Comparison of ENCODE assay signal across 21 mouse cellular contexts in the genomic region with DNA sequence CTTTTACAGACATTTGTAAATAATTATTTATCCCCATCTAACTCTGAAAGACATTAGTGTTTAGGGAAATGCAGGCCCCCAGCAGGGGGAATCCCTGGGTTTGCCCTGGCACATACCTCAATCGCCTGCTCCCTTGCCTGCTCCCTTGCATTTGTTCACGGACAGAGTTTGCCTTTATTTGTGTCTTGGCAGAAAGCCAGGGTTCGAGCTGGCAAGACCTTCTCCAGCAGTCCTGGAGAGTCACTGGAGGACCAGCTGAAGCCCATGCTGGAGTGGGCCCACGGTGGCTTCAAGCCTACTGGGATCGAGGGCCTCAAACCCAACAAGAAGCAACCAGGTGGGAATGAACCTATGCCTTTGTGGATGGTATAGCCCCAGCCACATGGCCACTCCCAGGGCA. TPM values are rescaled to one million over a fixed set of nuclear protein-coding genes. Genes with fewer than 3 reads are reported as not detected.
A peak's percentile ranks its signal among the peaks of the same experiment; 100 is the strongest.
DNase-seq lines count a peak whose midpoint lies in the region; ATAC-seq and TF ChIP-seq lines count a peak whose summit lies in the region.
"Had no signal": no experiment of that assay in that cellular context is flagged by ENCODE, and none has a peak within 500 bp of the region (broad histone marks: within the 10 kb centered on the region; RNA-seq: fewer than 3 reads in every experiment).

No protein-coding gene starts in this region.

- no peak overlapping the region for H3K9ac ChIP-seq in heart, embryonic 13.5 days
- no peak overlapping the region for H3K9ac ChIP-seq in liver, postnatal 0 days (replicated peaks)
- no peak overlapping the region for H3K9ac ChIP-seq in liver, embryonic 12.5 days
- H3K9ac ChIP-seq: limb, embryonic 15.5 days; midbrain, embryonic 12.5 days had no signal

- no peak for TF ChIP-seq EP300 in liver, postnatal 0 days (IDR thresholded peaks at IDR 0.05; ENCODE audit: low read depth)

- no peaks in the 10 kb centered on the region for H3K27me3 ChIP-seq in heart, embryonic 13.5 days (replicated peaks)
- H3K27me3 ChIP-seq in liver, postnatal 0 days (ENCODE audit: insufficient read depth, low read length): no peaks in the 10 kb centered on the region
- H3K27me3 ChIP-seq in liver, embryonic 12.5 days (replicated peaks): no peaks in the 10 kb centered on the region
- H3K27me3 ChIP-seq: forebrain, embryonic 13.5 days; limb, embryonic 15.5 days; midbrain, embryonic 12.5 days had no signal

- H3K27ac ChIP-seq in heart, embryonic 13.5 days (replicated peaks): no peak overlapping the region
- no peak overlapping the region for H3K27ac ChIP-seq in liver, postnatal 0 days (ENCODE audit: low read depth)
- H3K27ac ChIP-seq in liver, embryonic 12.5 days: no peak overlapping the region
- H3K27ac ChIP-seq: forebrain, embryonic 13.5 days; heart, embryonic 10.5 days; limb, embryonic 15.5 days; midbrain, embryonic 12.5 days had no signal

- 46% methylated on average over 5 of the region's 5 CpGs for WGBS in heart, embryonic 13.5 days
- WGBS in liver, postnatal 0 days (ENCODE audit: insufficient replicate concordance): 64% methylated on average over 5 of the region's 5 CpGs
- 78% methylated on average over 5 of the region's 5 CpGs for WGBS in liver, embryonic 12.5 days (ENCODE audit: insufficient replicate concordance)

- peaks cover 21% of the 10 kb centered on the region for H3K36me3 ChIP-seq in heart, embryonic 13.5 days
- peaks cover 5% of the 10 kb centered on the region for H3K36me3 ChIP-seq in liver, postnatal 0 days (replicated peaks; ENCODE audit: insufficient read depth, low read length)
- peaks cover 54% of the 10 kb centered on the region for H3K36me3 ChIP-seq in liver, embryonic 12.5 days

- no peaks in the 10 kb centered on the region for H3K9me3 ChIP-seq in heart, embryonic 13.5 days
- H3K9me3 ChIP-seq in liver, postnatal 0 days (ENCODE audit: low read length): no peaks in the 10 kb centered on the region
- H3K9me3 ChIP-seq in liver, embryonic 12.5 days (replicated peaks): no peaks in the 10 kb centered on the region
- H3K9me3 ChIP-seq: forebrain, embryonic 13.5 days; G1E; heart, embryonic 10.5 days; limb, embryonic 15.5 days; midbrain, embryonic 12.5 days had no signal

- peak; percentile 19; the same call in 1 of the 2 replicates for ATAC-seq in heart, embryonic 13.5 days (ENCODE audit: extremely low read depth, insufficient number of reproducible peaks, low FRiP score, low TSS enrichment)
- no peak for ATAC-seq in liver, postnatal 0 days
- ATAC-seq in liver, embryonic 12.5 days: no peak
- ATAC-seq: CD4-positive, CD25-positive, alpha-beta regulatory T cell, adult 4 months; forebrain, embryonic 13.5 days had no signal

- TF ChIP-seq CTCF in liver, postnatal 0 days (IDR thresholded peaks at IDR 0.05; ENCODE audit: low read depth): no peak

- no peaks in the 10 kb centered on the region for H3K4me1 ChIP-seq in heart, embryonic 13.5 days
- H3K4me1 ChIP-seq in liver, postnatal 0 days (ENCODE audit: insufficient read depth): 0 out of 2 replicates have a peak, but pooled peaks cover 2% of the 10 kb centered on the region
- H3K4me1 ChIP-seq in liver, embryonic 12.5 days: no peaks in the 10 kb centered on the region
- H3K4me1 ChIP-seq: heart, embryonic 10.5 days; limb, embryonic 15.5 days; midbrain, embryonic 12.5 days had no signal

- DNase-seq in adrenal gland, adult 2 months: peak; percentile 35
- DNase-seq in adrenal gland, postnatal 25 days: no peak
- no peak for DNase-seq in heart, adult 9 months (ENCODE audit: low spot score in 2 of 2)
- DNase-seq in liver, postnatal 0 days: peak; percentile 29
- peak; percentile 15 for DNase-seq in adipocyte (ENCODE audit: low spot score)
- DNase-seq in embryo, embryonic 10 days (ENCODE audit: low spot score): no peak
- DNase-seq: cerebellum, adult 11 months; gastrocnemius, postnatal 36 days; heart, postnatal 14 days; kidney, adult 2 months; kidney, postnatal 36 days; thymus, postnatal 36 days had no signal

- no peak overlapping the region for H3K4me2 ChIP-seq in heart, embryonic 13.5 days
- H3K4me2 ChIP-seq in liver, postnatal 0 days (ENCODE audit: low read depth, low read length): no peak overlapping the region
- H3K4me2 ChIP-seq in liver, embryonic 12.5 days: no peak overlapping the region
- H3K4me2 ChIP-seq: forebrain, embryonic 13.5 days; limb, embryonic 15.5 days; midbrain, embryonic 12.5 days had no signal

- no peak overlapping the region for H3K4me3 ChIP-seq in heart, embryonic 13.5 days
- no peak overlapping the region for H3K4me3 ChIP-seq in liver, postnatal 0 days (ENCODE audit: low read depth, low read length)
- H3K4me3 ChIP-seq in liver, embryonic 12.5 days: no peak overlapping the region
- H3K4me3 ChIP-seq: forebrain, embryonic 13.5 days; heart, embryonic 10.5 days; limb, embryonic 15.5 days; midbrain, embryonic 12.5 days had no signal

RNA-seq across cellular contexts. Expression of a gene that starts 20.9 kb away (rescaled TPM):
- 1 to 10 TPM; 1.4 to 1.9 TPM for total RNA-seq in adrenal gland, adult 2 months (2021)
- polyA plus RNA-seq in adrenal gland, adult 2 months (2012; rRNA removed): 1.2 and 1.7 TPM in 2 replicates
- total RNA-seq in adrenal gland, postnatal 25 days (2021): 4.2 and 4.4 TPM in 2 replicates
- polyA plus RNA-seq in heart, embryonic 13.5 days (2015; fragmentation: Nextera tagmentation; extraction: Ambion mirVana): 5.0 and 5.3 TPM in 2 replicates
- 4.8 and 5.3 TPM in 2 replicates for polyA plus RNA-seq in liver, postnatal 0 days (2015; fragmentation: Nextera tagmentation; extraction: Ambion mirVana)
- 16.6 and 17.1 TPM in 2 replicates for polyA plus RNA-seq in liver, embryonic 12.5 days (2016; fragmentation: Nextera tagmentation; extraction: Ambion mirVana)

RNA-seq across cellular contexts. Expression of a gene that starts 26.3 kb away (rescaled TPM):
- not detected for total RNA-seq in adrenal gland, adult 2 months (2021)
- 0.06 TPM in 1 of 2 replicates, not detected in the other for polyA plus RNA-seq in adrenal gland, adult 2 months (2012; rRNA removed)
- not detected in 2 replicates for total RNA-seq in adrenal gland, postnatal 25 days (2021)
- polyA plus RNA-seq in heart, embryonic 13.5 days (2015; fragmentation: Nextera tagmentation; extraction: Ambion mirVana): not detected in 2 replicates
- 0.19 and 0.46 TPM in 2 replicates for polyA plus RNA-seq in liver, postnatal 0 days (2015; fragmentation: Nextera tagmentation; extraction: Ambion mirVana)
- 0.42 and 0.58 TPM in 2 replicates for polyA plus RNA-seq in liver, embryonic 12.5 days (2016; fragmentation: Nextera tagmentation; extraction: Ambion mirVana)
- total RNA-seq: G1E; gastrocnemius, postnatal 36 days; heart, postnatal 14 days; left cerebral cortex, postnatal 14 days had no signal
- polyA plus RNA-seq: CD4-positive, CD25-positive, alpha-beta regulatory T cell, adult 4 months; forebrain, embryonic 13.5 days; kidney, adult 2 months; midbrain, embryonic 12.5 days had no signal

RNA-seq across cellular contexts. Expression of a gene that starts 37.5 kb away (rescaled TPM):
- total RNA-seq in adrenal gland, adult 2 months (2021): 10 to 100 TPM; 32.3 to 37.0 TPM
- polyA plus RNA-seq in adrenal gland, adult 2 months (2012; rRNA removed): 21.9 and 28.9 TPM in 2 replicates
- total RNA-seq in adrenal gland, postnatal 25 days (2021): 39.0 and 44.0 TPM in 2 replicates
- polyA plus RNA-seq in heart, embryonic 13.5 days (2015; fragmentation: Nextera tagmentation; extraction: Ambion mirVana): 55.1 and 63.2 TPM in 2 replicates
- 31.2 and 32.9 TPM in 2 replicates for polyA plus RNA-seq in liver, postnatal 0 days (2015; fragmentation: Nextera tagmentation; extraction: Ambion mirVana)
- polyA plus RNA-seq in liver, embryonic 12.5 days (2016; fragmentation: Nextera tagmentation; extraction: Ambion mirVana): 44.0 and 45.7 TPM in 2 replicates

Comparison
In these comparisons a context has a peak if more than half of its experiments do, and no peak if none do; other contexts are left out.
1. DNase-seq: peak in adrenal gland, adult 2 months (single experiment), liver, postnatal 0 days (single experiment) and adipocyte (single experiment); none in adrenal gland, postnatal 25 days (single experiment), heart, adult 9 months (0 of 2) and embryo, embryonic 10 days (single experiment).